Mouse (Mus musculus) brain, embryonic 14.5 days (tissue): Measurements from ENCODE around the gene Pdyn.

Experiments used
- CTCF ChIP-seq: fragments of 200-500 bp; IDR thresholded peaks from 2 replicates; pipeline ENCODE4 v1.5.1; 2012; ENCODE audit warnings: inconsistent platforms, mild to moderate bottlenecking, moderate library complexity, borderline replicate concordance; ENCODE audit not compliant: insufficient read depth, insufficient read length; ENCODE audit errors: extremely low read depth
- POLR2A ChIP-seq: fragments of 200-500 bp; IDR thresholded peaks from 2 replicates; pipeline ENCODE4 v1.6.1; 2012; ENCODE audit warnings: mild to moderate bottlenecking, inconsistent platforms, borderline replicate concordance; ENCODE audit not compliant: poor library complexity, insufficient read depth, insufficient read length, severe bottlenecking; ENCODE audit errors: extremely low read depth

GRCm38 (mm10) chr2:129677664-129678063, 22.0 kb downstream of the Pdyn start:
- TF ChIP-seq POLR2A: no peak
- TF ChIP-seq CTCF: no peak
